Mouse (Mus musculus) megakaryocyte, embryonic 14.5 days (primary cell): Measurements from ENCODE around the gene Brdt.

ENCODE experiments used
- FLI1 ChIP-seq: IDR thresholded peaks from 2 replicates; pipeline ENCODE4 v1.6.1; 2012; ENCODE audit warnings: low read length, inconsistent platforms, mixed read lengths
- GATA1 ChIP-seq: IDR thresholded peaks from 3 replicates; pipeline ENCODE4 v1.6.1; 2012; ENCODE audit warnings: mixed read lengths, low read length, inconsistent platforms, borderline replicate concordance

GRCm38 (mm10) chr5:107436185-107436584 is 105.2 kb downstream of the Brdt start:
- no peak for TF ChIP-seq GATA1
- no peak for TF ChIP-seq FLI1
